Mouse (Mus musculus) Patski (cell line): Measurements from ENCODE around the gene 2700049A03Rik. TPM values are rescaled to one million over a fixed set of nuclear protein-coding genes. Genes with fewer than 3 reads are reported as not detected.
"Not testable (repeated sequence)": the region's sequence is repeated elsewhere in the genome, so short reads cannot be mapped to it uniquely, and the experiment has no call there.

ENCODE experiments used
- ATAC-seq: fragments of 100-300 bp; one replicate; pipeline ENCODE4 v1.8.0; 2021
- CTCF ChIA-PET: fragments of 350-600 bp; sonication (Branson Sonifier 250); formaldehyde crosslinking; loops from one replicate; lab custom pipeline; 2022; ENCODE audit warnings: inconsistent platforms; lab: Charles Lee
- POLR2A ChIA-PET: fragments of 350-600 bp; sonication (Branson Sonifier 250); formaldehyde crosslinking; loops from one replicate; lab custom pipeline; 2022; ENCODE audit warnings: antibody characterized with exemption, inconsistent platforms; lab: Charles Lee
- DNase-seq: peaks from one replicate; pipeline ENCODE4 v3.0.0-alpha.2; 2011; ENCODE audit warnings: low read depth, low spot score
- H3K27me3 ChIP-seq: fragments of 371-371 bp; one replicate; pipeline ENCODE4 v1.5.1; 2021
- CTCF ChIP-seq: fragments of 100-300 bp; IDR thresholded peaks from one replicate; pipeline ENCODE4 v1.5.1; 2021
- in situ Hi-C: fragments of 300-500 bp; cut with MboI; formaldehyde crosslinking; loops from 3 replicates; pipeline ENCODE4 v1.11.1; 2018; ENCODE audit warnings: low pct_unique_long_range_greater_than_20kb, mixed read lengths
- polyA plus RNA-seq: library from polyadenylated mRNA; unstranded; gene quantifications from one replicate; pipeline ENCODE4 v1.2.3, GENCODE M21; 2021

The 2700049A03Rik gene
- polyA plus RNA-seq: 7.5 TPM

- DNase-seq (peak; percentile 97), ATAC-seq (peak; percentile 69)
- ChIA-PET POLR2A (no interaction called here), CTCF (interaction anchor here (1.5 to 3.1 kb wide), 2 partner anchors 11 to 90 kb away, joined by 3 to 9 read pairs; no protein-coding TSS in a partner anchor)
- H3K27me3 ChIP-seq: no peaks in the 10 kb centered on the region
- TF ChIP-seq CTCF: no peak
- in situ Hi-C loops: no loop called here
Observed at GRCm38 (mm10) chr12:71136130-71136973, at the start of gene 2700049A03Rik, which contains the start of gene Timm9. 2700049A03Rik (plus strand) TSS chr12:71136848. Timm9 (minus strand) TSS chr12:71136684.

- DNase-seq, POLR2A ChIA-PET, in situ Hi-C loops, CTCF ChIA-PET, ATAC-seq, H3K27me3 ChIP-seq: not testable (repeated sequence)
Observed at GRCm38 (mm10) chr12:71104275-71104674, 32.4 kb upstream of the 2700049A03Rik start.

- DNase-seq (no peak), ATAC-seq (no peak)
- no peak for TF ChIP-seq CTCF
- in situ Hi-C loops: no loop called here
- CTCF ChIA-PET: no interaction called here
- no peaks in the 10 kb centered on the region for H3K27me3 ChIP-seq
- POLR2A ChIA-PET: no interaction called here
Observed at GRCm38 (mm10) chr12:71107216-71107771, 29.4 kb upstream of the 2700049A03Rik start.

- POLR2A ChIA-PET: interaction anchor here (0.6 kb wide), 1 partner anchor 137 kb away, joined by 5 read pairs; the partner anchor contains the start of gene Psma3
- CTCF ChIA-PET: no interaction called here
- in situ Hi-C loops: no loop called here
- DNase-seq (no peak), ATAC-seq (no peak)
- TF ChIP-seq CTCF: no peak
- H3K27me3 ChIP-seq: no peaks in the 10 kb centered on the region
Observed at GRCm38 (mm10) chr12:71111331-71111730, 25.3 kb upstream of the 2700049A03Rik start, which contains the start of gene Tomm20l. Tomm20l (plus strand) TSS chr12:71111428.

GRCm38 (mm10) chr12:71113074-71113473, 23.6 kb upstream of the 2700049A03Rik start:
- no peaks in the 10 kb centered on the region for H3K27me3 ChIP-seq
- CTCF ChIA-PET: no interaction called here
- in situ Hi-C loops: no loop called here
- ATAC-seq: no peak
- POLR2A ChIA-PET: interaction anchor here (0.6 kb wide), 2 partner anchors 14 to 97 kb away, joined by 3 read pairs; partner anchors contain the start of gene Arid4a
- no peak for TF ChIP-seq CTCF
- no peak for DNase-seq

GRCm38 (mm10) chr12:71113675-71114288, 22.9 kb upstream of the 2700049A03Rik start:
- ATAC-seq (no peak), DNase-seq (no peak)
- CTCF ChIA-PET: no interaction called here
- no peak for TF ChIP-seq CTCF
- POLR2A ChIA-PET: interaction anchor here (0.6 kb wide), 2 partner anchors 14 to 98 kb away, joined by 3 read pairs; partner anchors contain the start of gene Arid4a
- in situ Hi-C loops: no loop called here
- no peaks in the 10 kb centered on the region for H3K27me3 ChIP-seq

GRCm38 (mm10) chr12:71116411-71116810, 20.2 kb upstream of the 2700049A03Rik start:
- in situ Hi-C loops: no loop called here
- POLR2A ChIA-PET: no interaction called here
- ATAC-seq: peak; percentile 73

GRCm38 (mm10) chr12:71122731-71123130, 13.9 kb upstream of the 2700049A03Rik start:
- ChIA-PET CTCF (no interaction called here), POLR2A (no interaction called here)
- in situ Hi-C loops: no loop called here
- H3K27me3 ChIP-seq: no peaks in the 10 kb centered on the region
- DNase-seq (no peak), ATAC-seq (no peak)
- no peak for TF ChIP-seq CTCF

More at GRCm38 (mm10) chr12:71116411-71116810, 20.2 kb upstream of the 2700049A03Rik start:
- CTCF ChIA-PET: no interaction called here
- DNase-seq: no peak
- no peaks in the 10 kb centered on the region for H3K27me3 ChIP-seq
- TF ChIP-seq CTCF: no peak

GRCm38 (mm10) chr12:71123286-71123685, 13.4 kb upstream of the 2700049A03Rik start:
- TF ChIP-seq CTCF: no peak
- POLR2A ChIA-PET: no interaction called here
- ATAC-seq: no peak

GRCm38 (mm10) chr12:71135581-71135980, 1.1 kb upstream of the 2700049A03Rik start:
- ChIA-PET POLR2A (no interaction called here), CTCF (interaction anchor here (1.5 to 3.1 kb wide), 2 partner anchors 12 to 91 kb away, joined by 3 to 9 read pairs; no protein-coding TSS in a partner anchor)
- ATAC-seq: no peak
- H3K27me3 ChIP-seq: no peaks in the 10 kb centered on the region
- in situ Hi-C loops: no loop called here
- no peak for TF ChIP-seq CTCF
- DNase-seq: no peak

More at GRCm38 (mm10) chr12:71123286-71123685, 13.4 kb upstream of the 2700049A03Rik start:
- CTCF ChIA-PET: no interaction called here
- no peaks in the 10 kb centered on the region for H3K27me3 ChIP-seq
- no peak for DNase-seq
- in situ Hi-C loops: no loop called here
